Mouse (Mus musculus) testis, postnatal 14 days (tissue): ENCODE measurements around the gene Ubr4.
A peak's percentile ranks its signal among the peaks of the same experiment; 100 is the strongest.

Experiments
- DNase-seq: peaks from one replicate; pipeline ENCODE4 v3.0.0; 2021; ENCODE audit warnings: low spot score

The Ubr4 gene

DNA sequence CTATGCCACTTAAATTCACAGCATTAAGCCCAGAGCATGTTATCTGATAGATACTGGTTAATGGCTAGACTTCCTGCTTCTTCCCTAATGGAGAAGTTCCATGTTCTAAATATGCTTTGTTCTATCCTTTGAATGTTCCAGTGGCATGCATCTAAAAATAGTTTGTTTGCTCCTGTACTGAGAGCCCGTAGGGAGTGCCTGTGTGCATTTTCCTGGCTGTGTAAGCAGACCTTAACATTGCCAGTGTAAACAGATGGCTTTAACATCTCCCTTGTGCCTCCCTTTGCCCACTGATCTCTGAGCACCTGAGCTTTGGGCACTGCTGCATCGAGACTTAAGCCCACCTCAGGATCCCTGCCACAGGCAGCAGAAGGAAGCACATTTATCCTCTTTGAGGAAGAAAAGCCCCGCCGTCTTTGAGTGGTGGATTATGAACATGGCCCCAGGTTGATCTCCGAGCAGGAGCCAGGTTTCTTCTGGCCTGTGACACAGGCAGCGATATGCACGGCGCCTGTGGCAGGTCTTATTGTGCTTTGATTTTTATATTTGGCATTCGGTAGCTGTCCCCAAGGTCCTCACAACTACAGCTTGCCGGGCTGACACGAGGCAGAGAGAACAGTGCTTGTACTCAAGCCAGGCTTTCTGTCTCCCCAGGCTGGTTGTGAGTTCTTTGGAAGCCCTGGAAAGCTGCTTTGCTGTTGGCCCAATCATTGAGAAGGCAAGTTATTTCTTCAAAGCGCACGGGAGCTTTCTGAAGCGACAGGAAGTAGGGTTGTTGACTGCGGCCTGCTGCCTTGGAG, 80.8 kb downstream of the Ubr4 start:
- DNase-seq = no peak

DNA sequence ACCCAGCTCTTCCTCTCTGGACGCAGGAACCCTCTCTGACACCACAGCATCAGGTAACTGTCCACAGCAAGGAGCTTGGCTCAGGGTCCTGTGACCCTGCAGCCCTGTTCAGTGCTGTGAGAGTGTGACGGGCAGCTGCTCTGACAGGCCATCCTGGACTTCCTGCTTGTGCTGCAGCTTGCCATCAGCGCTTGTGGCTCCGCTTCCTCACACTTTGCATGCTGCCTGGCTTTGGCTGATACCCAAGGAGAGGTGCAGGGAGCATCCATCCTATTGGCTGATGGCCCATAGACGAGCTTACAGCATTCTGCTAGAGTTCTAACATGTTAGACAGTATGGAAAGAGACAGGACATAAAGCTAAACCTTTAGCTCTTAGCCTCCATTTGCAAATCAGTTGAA, 88.8 kb downstream of the Ubr4 start:
- DNase-seq = no peak

DNA sequence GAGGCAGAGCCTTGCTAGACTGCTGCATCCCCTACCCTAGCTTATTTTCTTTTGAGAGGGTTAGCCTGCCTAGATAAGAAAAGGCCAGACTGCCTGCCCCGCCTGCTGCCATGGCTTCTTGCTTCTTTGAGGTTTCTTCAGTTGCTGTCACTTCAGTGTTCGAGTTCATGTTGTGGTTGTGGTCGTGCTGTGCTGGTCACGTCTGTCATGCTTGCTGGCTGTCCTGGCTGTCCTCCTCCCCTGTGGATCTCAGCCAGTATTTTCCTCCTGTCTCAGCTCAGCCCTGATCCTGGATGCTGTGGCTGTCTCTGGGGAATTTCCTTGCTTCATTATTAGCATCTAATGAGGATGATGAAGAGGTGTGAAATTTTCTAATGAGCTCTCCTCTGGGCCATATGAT, 89.4 kb downstream of the Ubr4 start:
- no peak for DNase-seq

DNA sequence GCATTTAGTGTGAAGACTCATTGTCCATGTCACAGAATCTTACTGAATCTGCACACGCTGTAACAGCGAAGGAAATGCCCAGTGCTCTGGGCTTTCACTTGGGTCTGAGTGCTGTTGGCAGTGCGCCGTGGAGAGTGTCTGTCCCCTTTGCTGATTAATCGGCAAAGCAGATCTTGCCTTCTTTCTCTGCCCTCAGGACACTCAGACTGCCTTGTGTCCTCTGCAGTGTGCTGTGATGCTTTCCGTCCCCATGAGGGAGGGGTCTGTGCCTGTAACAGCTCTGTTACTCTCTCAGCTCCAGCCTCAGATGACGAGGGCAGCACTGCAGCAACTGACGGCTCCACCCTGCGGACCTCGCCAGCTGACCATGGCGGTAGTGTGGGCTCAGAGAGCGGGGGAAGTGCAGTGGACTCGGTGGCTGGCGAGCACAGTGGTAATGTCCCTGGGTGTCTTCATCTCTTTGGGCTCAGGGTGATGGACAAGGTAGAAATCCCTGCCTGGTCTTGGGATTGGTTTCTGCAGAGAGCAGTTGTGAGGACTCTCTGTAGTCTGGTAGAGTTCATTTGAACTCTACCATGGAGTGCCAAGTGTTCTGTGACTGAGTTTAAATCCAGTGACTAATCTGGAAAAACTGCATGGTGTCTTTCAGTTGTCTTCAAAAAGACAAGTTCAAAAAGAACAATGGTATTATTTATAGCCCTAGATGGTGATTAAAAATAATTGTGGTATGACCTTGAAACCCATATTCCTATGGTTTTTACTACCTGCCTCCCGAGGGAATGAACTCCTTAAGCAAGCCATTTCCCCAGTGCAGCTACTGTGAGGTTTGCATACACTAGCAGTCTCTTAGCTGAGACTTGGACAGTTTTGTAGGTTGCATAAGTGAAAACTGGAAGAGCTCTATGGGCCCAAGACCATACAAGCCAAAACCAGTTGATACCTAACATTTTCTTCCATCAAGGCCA, 90.3 kb downstream of the Ubr4 start:
- no peak for DNase-seq

DNA sequence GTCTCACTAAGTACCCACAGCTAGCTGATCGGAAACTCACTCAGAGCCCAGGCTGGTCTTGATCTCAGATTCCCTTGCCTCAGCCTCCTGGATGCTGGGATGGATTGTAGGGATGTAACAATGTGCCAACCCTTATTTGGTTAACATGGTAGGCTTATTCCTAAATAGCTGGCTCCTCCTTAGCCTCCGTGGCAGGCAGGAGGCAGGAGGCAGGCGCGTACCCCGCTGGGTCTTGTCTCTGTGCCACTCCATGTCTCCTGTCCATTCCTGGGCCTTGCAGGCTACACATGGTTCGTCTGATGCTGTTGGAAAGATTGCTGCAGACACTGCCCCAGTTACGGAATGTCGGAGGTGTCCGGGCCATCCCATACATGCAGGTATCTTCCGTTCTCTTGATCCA, 91.9 kb downstream of the Ubr4 start:
- DNase-seq = no peak

DNA sequence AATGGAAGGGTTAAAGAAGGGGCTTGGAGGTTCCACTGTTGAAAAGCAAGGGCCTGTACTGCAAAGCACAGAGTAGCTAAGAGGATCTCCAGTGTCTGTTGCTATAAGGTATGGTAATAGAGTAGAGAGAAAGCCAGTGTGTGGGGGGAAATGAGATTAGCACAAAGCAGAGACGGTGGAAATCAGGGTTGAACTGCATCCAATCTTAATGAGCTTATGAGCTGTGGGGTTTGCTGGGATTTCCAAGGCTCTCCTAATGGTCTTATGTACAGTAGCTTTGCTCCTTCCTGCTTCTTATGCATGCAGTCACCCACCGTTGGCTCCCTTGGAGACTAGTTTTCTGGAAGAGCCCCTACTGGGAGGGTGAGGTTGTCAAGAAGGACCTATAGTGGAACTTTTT, 93.8 kb downstream of the Ubr4 start:
- DNase-seq = no peak

DNA sequence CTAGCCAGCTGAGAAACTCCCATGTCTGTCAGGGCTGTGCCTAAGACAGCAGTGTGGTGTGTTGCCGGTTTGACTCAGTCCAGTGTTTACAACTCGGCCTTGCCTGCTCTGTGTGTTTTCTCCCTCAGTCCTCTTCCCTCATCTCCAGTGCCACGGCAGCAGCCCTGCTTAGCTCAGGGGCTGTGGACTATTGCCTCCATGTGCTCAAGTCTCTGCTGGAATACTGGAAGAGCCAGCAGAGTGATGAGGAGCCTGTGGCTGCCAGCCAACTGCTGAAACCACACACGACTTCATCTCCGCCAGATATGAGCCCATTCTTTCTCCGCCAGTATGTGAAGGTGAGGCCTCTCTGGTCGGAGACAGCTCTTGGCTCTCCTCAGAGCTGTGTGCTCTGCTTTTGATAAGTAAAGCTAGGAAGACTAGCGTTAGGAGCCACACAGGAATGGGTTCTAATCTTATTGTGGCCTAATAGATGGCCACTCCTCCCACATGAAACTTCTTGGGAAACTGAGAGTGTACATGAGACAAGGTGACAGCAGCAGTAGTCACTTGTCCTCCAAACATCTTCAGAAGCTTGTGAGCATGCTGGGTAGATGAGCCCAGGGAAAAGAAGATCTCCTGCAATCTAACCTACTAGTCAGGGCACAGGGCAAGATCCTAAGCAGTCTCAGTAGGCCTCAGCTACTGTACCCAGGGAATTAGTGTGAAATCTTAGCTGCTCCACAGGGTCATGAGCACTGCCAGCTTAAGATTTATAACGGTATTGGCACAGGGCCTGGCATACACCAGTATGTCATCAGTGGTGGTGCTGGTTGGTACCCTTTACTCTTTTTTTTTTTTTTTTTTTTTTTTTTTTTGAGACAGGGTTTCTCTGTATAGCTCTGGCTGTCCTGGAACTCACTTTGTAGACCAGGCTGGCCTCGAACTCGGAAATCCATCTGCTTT, 94.6 kb downstream of the Ubr4 start:
- no peak for DNase-seq

DNA sequence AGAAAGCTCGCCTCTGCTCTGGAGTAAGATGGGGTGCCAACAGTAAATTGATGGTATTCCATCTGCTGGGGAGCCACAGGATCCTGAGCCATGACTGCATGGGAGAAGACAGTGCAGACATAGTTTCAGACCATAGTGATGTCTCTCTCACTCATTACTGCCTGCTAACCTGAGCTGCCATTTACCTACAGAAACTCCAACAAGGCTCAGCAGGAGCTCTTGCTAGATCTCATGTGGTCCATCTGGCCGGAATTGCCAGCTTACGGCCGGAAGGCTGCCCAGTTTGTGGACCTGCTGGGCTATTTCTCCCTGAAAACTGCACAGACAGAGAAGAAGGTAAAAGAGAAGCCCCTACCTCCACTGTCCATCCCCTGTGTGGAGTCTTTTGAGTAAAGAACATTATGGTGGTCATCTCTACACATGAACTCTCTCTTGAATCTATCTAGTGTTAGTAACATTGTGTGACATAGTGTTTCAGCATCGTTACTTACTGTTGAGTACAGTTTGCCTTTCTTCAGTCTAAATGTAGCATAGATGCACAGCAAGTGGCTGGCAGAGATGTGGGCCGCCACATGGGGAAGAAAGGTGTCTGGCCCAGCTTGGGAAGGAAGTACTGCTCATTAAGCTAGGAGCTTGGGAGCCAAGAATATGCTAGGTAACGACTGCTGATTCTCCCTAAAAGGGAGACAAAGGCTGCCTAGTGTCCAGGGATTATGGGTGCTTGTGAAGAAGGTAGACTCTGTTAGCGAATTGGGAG, 100.7 kb downstream of the Ubr4 start:
- no peak for DNase-seq

DNA sequence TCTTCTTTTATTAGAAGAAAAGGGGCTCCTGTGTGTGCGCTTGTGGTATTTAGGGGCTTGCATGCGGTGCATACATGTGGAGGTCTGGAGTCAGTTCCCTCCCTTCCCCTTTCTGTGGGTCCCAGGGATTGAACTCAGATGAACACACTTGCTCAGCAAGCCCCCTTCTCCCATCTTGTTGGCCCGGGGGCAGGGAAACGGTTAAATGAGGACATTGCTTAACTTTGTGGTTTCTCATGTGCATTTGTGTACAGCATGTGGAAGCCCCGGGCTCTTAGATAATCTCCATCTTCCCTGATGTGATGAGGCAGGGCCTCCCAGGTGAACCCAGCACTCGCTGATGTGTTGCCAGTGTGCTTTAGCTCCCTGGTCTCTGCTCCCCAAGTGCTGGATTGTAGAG, 101.9 kb downstream of the Ubr4 start:
- DNase-seq = no peak

DNA sequence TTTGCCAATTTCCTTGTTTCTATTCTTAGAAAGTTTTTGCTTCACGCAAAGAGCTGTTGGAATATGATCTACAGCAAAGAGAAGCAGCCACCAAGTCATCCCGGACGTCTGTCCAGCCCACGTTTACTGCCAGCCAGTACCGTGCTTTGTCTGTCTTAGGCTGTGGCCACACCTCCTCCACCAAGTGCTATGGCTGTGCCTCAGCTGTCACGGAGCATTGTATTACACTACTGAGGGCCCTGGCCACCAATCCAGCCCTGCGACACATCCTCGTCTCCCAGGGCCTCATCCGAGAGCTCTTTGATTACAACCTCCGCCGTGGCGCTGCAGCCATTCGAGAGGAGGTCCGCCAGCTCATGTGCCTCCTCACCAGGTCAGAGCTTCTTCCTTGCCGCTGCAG, 107.6 kb downstream of the Ubr4 start:
- DNase-seq = no peak

DNA sequence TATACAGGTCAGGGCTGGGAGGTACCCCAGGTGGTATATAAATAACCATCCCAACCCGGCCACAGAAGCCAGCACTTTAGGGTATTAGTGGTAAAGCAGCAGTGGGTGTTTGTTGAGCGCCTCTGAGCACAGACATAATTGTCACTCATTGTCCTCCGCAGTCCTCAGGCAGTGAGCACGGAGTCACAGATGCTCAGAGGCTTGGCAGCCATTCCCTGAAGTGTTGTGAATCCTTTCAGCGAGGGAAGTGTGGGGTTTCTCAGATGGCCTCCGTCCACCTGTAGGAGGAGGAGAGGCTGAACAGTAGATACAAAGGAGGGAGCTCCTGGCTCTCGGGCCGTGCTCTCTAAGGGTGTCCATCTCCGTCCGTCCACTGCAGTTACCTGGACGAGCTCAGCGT, 111.8 kb downstream of the Ubr4 start:
- DNase-seq = no peak

DNA sequence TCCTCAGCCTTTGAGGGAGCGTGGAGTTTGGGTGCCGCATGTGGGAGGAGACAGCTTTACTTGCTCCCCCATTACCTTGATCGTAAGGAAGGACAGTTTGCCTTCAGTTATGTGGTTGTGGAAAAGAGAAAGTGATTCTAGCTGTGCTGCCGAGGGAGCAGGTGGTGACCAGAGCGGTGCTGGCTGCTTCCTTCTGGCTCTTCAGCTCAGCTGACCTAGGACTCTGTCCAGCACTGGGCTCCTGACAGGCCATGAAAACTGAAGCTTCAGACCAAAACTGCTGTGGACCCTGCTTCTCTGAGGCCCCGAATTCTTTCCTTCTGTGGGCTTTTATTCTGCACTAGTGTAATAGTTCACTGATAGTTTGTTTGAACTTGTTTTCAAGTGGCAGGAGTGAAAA, 114.1 kb downstream of the Ubr4 start:
- DNase-seq = no peak

DNA sequence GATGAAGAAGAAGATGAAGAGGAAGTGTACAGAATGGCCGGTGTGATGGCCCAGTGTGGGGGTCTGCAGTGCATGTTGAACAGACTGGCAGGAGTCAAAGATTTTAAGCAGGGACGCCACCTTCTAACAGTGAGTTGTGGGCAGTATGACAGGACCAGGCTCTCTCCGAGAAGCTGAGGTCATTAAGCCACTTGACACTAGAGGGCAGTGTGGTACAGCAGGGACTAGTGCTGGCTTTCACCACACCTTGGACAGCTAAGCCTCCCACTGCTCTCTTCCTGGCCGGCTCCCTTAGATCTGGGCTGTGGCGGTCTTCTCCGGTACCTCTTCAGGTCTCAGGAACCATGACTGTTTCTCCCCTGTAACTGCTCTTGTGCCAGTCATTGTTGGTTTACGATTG, 117.8 kb downstream of the Ubr4 start:
- DNase-seq = peak; percentile 38

DNA sequence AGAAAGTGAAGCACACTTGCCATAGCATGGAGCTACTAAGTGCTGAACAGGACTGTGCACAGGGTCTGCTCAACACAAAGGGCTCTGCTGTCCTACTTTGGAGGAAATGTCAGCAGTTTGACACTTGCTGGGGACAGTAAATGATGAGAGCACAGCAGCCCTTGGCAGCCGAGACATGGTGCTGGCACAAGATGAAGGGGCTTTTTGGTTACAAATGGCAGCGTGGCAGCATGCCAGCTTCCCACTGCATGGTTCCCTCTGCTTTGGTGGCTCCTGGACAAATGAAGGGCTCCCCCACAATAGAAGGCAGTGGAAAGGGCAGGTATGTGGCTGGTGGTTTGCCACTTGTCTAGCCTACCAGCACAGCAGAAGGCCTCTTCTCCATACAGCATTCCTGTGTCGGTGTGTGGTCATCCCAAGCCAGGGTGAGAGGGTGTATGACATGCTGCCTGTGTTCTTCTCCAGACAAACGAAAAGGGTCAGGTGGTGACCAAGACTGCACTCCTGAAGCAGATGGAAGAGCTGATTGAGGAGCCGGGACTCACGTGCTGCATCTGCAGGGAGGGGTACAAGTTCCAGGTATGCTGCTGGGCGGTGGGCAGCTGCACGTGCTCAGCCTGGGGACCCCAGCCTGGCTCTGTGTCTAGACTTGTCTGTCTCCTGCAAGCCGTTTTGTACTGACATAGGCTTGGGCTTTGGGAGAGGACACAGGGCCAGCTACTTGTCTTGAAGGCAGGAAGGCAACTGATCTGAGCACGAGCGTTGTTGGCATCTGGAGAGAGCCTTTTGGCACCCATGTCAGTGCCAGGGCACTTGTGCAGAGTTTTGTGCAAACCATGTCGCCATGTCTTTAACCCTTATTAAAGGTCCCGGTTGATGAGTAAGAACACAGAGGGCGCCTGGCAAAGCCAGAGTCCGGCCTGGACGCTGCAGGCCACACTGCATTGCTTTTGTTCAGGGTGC, 124.5 kb downstream of the Ubr4 start:
- DNase-seq = no peak

DNA sequence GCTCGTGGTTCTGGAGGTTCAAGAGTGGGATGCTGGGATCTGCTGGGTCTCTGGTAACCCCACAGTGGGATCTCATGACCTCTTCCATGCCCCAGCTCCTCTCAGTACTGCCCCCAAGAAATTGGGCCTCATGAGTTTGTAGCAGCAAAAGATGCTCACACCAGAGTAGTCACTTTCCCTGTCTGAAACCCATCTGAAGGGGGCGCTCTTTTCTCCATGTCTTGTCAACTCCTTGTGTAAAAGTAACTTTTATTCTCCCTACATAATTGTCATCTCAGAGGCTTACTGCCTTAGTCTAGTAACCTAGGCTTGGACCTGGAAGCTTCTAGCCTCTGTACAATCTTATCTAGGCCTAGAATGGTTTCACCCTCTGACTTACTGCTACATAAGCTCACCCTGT, 125.6 kb downstream of the Ubr4 start:
- DNase-seq = no peak

DNA sequence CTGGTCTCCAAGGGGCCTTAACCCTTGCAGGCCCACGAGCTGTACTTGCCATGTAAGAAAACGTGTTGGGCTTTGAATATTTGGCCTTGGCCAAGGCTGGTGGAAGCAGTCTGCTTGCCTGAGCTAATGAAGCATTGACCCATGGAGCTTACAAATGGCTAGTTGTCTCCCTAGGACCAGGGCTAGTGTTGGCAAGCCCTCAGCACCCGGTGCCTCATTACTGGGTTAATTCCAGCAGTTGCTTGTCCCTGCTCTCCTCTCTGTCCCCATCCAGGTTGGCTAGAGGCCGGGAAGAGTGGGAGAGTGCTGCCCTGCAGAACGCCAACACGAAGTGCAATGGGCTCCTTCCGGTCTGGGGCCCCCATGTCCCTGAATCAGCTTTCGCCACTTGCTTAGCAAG, 126.8 kb downstream of the Ubr4 start:
- no peak for DNase-seq

DNA sequence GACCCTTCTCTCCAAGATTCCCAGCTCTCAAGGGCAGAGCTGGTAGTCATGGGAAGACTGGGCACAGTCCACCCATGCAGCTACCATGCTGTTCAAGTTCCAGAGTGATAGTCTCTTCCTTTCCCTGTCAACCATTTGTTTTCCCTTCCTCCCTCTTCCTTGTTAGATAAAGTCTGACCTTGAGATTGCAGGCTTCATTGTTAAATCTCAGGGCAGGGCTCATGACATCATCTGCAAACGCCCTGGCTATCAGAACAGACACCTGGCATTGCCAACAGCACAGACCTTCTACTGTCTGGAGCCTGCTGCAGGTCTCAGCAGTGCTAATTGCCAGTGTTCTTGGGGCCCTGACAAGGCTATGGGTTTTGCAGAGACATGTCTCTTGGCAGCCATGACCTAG, 129.0 kb downstream of the Ubr4 start:
- DNase-seq = no peak

DNA sequence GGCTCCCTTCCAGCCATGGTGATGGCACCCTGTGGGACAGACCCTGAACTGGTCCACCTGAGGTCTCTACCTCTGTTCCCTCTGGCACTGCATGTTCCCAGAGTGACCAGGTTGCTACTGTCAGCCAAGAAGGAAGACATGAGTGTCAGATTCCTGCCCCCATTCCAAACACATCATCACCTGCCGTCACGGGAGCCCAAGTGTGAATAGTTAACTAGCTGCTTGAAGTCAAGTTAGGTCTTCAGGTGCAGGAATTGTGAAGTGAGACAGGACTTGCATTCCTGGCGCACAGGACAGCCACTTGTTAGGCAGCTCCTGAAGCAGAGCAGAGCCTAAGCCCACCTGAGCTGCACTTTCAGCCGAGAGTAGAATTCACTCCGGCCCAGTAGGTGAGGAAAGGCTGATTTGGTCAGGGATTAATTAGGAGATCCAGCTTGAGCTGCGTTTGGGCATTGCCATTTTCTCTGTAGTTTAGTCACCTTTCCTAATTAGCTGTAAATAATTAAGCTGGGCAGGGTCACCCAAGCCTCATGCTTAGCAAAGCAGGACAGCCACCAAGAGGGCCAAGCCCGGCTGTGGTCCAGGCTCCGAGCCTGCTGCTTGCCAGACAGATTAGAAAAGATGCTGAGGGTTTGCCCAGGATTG, 131.2 kb downstream of the Ubr4 start:
- no peak for DNase-seq

DNA sequence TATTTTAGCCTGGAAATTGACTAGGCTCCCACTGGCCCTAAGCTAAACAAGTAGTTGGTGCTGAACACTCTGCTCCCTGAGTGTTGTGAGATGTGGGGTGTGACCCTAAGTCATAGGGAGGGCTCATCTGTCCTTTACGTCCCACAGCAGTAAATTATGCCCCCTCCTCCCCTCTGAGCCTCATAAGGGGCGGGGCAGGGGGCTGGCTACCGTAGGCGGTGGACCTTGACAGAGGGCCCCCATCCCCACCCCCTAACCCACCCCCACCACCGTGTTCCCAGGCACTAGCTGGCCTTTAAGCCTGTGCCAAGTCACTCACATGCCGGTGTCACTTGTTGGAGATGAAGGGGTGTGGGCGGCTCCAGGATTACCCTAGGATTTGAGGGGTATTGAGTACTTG, 132.1 kb downstream of the Ubr4 start:
- DNase-seq = no peak

DNA sequence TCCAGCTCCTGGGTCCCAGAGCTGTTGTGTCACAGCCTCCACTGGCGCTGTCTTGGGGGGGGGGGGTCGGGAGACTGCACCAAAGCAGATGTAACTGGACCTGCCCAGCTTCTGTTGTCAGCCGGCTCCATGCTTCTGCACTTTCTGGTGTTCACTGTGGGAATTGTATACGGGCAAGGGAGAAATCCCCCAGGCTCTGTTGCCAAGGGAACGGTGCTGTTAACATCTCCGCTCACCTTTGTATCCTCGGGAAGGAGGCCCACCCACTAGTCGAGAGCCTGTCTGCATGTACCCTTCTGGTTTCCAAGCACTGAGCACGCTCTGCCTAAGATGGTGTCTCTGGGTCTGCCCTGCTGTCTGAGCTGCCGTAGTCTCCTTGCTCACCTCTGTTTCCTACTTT, 134.7 kb downstream of the Ubr4 start:
- no peak for DNase-seq
